Mouse (Mus musculus): ENCODE data around the gene Efcab6.

GRCm38 (mm10) chr15:83879845-83880244 lies 185.3 kb downstream of the Efcab6 start:
- TF ChIP-seq CTCF (IDR thresholded peaks at IDR 0.05; ENCODE audit: extremely low read depth, insufficient read depth, low read length) (no peak), POLR2A (IDR thresholded peaks at IDR 0.05; ENCODE audit: extremely low read depth, insufficient read depth, low read length) (no peak)
